Comparison of ENCODE assay signal across 9 mouse cellular contexts in the genomic region with DNA sequence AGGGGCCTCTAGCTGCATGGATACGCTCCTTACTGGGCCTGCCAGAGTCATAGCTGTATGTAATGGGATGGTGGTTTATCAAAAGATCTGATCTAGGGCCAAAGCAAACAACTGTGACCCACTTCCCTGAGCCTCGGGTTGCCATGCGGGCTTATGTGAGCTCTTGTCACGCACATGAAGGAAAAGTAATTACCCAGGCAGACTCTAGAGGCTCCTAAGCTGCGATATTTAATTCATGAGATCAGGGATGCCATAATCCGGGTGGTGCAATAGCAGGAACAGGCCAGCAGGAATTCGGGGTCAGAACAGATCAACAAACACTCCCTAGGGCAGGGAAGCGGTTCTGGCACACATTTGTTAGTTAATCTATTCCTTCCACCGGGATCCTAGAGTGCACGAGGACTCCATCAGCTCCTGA. TPM values are rescaled to one million over a fixed set of nuclear protein-coding genes. Genes with fewer than 3 reads are reported as not detected.
A peak's percentile ranks its signal among the peaks of the same experiment; 100 is the strongest.
DNase-seq lines count a peak whose midpoint lies in the region; ATAC-seq and TF ChIP-seq lines count a peak whose summit lies in the region.
"Had no signal": no experiment of that assay in that cellular context is flagged by ENCODE, and none has a peak within 500 bp of the region (broad histone marks: within the 10 kb centered on the region; RNA-seq: fewer than 3 reads in every experiment).

No protein-coding gene starts in this region.

- ATAC-seq in hindbrain, embryonic 13.5 days (ENCODE audit: low FRiP score) = peak; percentile 63
- ATAC-seq in liver, postnatal 0 days = peak; percentile 80
- no peak for ATAC-seq in intestine, embryonic 16.5 days

- H3K4me2 ChIP-seq in hindbrain, embryonic 13.5 days = no peak overlapping the region
- H3K4me2 ChIP-seq in liver, postnatal 0 days (ENCODE audit: low read depth, low read length) = no peak overlapping the region
- H3K4me2 ChIP-seq in intestine, embryonic 16.5 days (ENCODE audit: low read depth, low read length) = no peak overlapping the region
- H3K4me2 ChIP-seq: limb, embryonic 13.5 days had no signal

- no peak overlapping the region for H3K4me3 ChIP-seq in hindbrain, embryonic 13.5 days
- H3K4me3 ChIP-seq in liver, postnatal 0 days (ENCODE audit: low read depth, low read length) = no peak overlapping the region
- H3K4me3 ChIP-seq in intestine, embryonic 16.5 days (ENCODE audit: low read length) = no peak overlapping the region
- H3K4me3 ChIP-seq: limb, embryonic 13.5 days had no signal

- H3K9me3 ChIP-seq in hindbrain, embryonic 13.5 days = no peaks in the 10 kb centered on the region
- no peaks in the 10 kb centered on the region for H3K9me3 ChIP-seq in liver, postnatal 0 days (ENCODE audit: low read length)
- no peaks in the 10 kb centered on the region for H3K9me3 ChIP-seq in intestine, embryonic 16.5 days (ENCODE audit: control insufficient read depth, low read length)
- H3K9me3 ChIP-seq: limb, embryonic 13.5 days had no signal

- peak overlapping the region; percentile 60; the same call in 1 of the 2 replicates for H3K27ac ChIP-seq in hindbrain, embryonic 13.5 days
- H3K27ac ChIP-seq in liver, postnatal 0 days (ENCODE audit: low read depth) = 0 out of 2 replicates have a peak overlapping the region, but pooled peaks have one; percentile 4
- no peak overlapping the region for H3K27ac ChIP-seq in intestine, embryonic 16.5 days (ENCODE audit: low read length)
- H3K27ac ChIP-seq: limb, embryonic 13.5 days had no signal

- peak; percentile 13 to 20 for DNase-seq in urinary bladder, postnatal 36 days (ENCODE audit: low spot score in 2 of 2)
- no peak for DNase-seq in urinary bladder, adult 2 months (ENCODE audit: low spot score)
- no peak for DNase-seq in liver, postnatal 0 days
- DNase-seq in adipocyte (ENCODE audit: low spot score) = no peak
- no peak for DNase-seq in T-cell, adult 2 months (ENCODE audit: low spot score)
- DNase-seq: right cerebral cortex, adult 18-20 months had no signal

- H3K27me3 ChIP-seq in hindbrain, embryonic 13.5 days = no peaks in the 10 kb centered on the region
- no peaks in the 10 kb centered on the region for H3K27me3 ChIP-seq in liver, postnatal 0 days (ENCODE audit: insufficient read depth, low read length)
- no peaks in the 10 kb centered on the region for H3K27me3 ChIP-seq in intestine, embryonic 16.5 days (replicated peaks; ENCODE audit: control insufficient read depth, insufficient read depth, low read length)
- H3K27me3 ChIP-seq: limb, embryonic 13.5 days had no signal

- no peak for TF ChIP-seq CTCF in liver, postnatal 0 days (IDR thresholded peaks at IDR 0.05; ENCODE audit: low read depth)

- H3K36me3 ChIP-seq in hindbrain, embryonic 13.5 days = peaks cover 32% of the 10 kb centered on the region
- peaks cover 14% of the 10 kb centered on the region for H3K36me3 ChIP-seq in liver, postnatal 0 days (replicated peaks; ENCODE audit: insufficient read depth, low read length)
- no peaks in the 10 kb centered on the region for H3K36me3 ChIP-seq in intestine, embryonic 16.5 days (ENCODE audit: control insufficient read depth, insufficient read depth, low read length)
- H3K36me3 ChIP-seq: limb, embryonic 13.5 days had no signal

- TF ChIP-seq EP300 in liver, postnatal 0 days (IDR thresholded peaks at IDR 0.05; ENCODE audit: low read depth) = no peak

- peaks cover 29% of the 10 kb centered on the region for H3K4me1 ChIP-seq in hindbrain, embryonic 13.5 days (replicated peaks)
- H3K4me1 ChIP-seq in liver, postnatal 0 days (ENCODE audit: insufficient read depth) = 0 out of 2 replicates have a peak, but pooled peaks cover 5% of the 10 kb centered on the region
- no peaks in the 10 kb centered on the region for H3K4me1 ChIP-seq in intestine, embryonic 16.5 days (ENCODE audit: control insufficient read depth, insufficient read depth, low read length)

- 24% methylated on average over 10 of the region's 10 CpGs for WGBS in hindbrain, embryonic 13.5 days
- WGBS in liver, postnatal 0 days (ENCODE audit: insufficient replicate concordance) = 61% methylated on average over 10 of the region's 10 CpGs
- WGBS in intestine, embryonic 16.5 days = 37% methylated on average over 10 of the region's 10 CpGs

- H3K9ac ChIP-seq in hindbrain, embryonic 13.5 days = no peak overlapping the region
- no peak overlapping the region for H3K9ac ChIP-seq in liver, postnatal 0 days (replicated peaks)
- H3K9ac ChIP-seq in intestine, embryonic 16.5 days (ENCODE audit: low read depth, low read length) = no peak overlapping the region
- H3K9ac ChIP-seq: limb, embryonic 13.5 days had no signal

RNA-seq across cellular contexts. Expression of gene Cyfip2, which starts 21.7 kb away (rescaled TPM):
- polyA plus RNA-seq in urinary bladder, adult 2 months (2012; rRNA removed) = 5.1 and 8.1 TPM in 2 replicates
- 74.9 and 83.6 TPM in 2 replicates for polyA plus RNA-seq in hindbrain, embryonic 13.5 days (2015; fragmentation: Nextera tagmentation; extraction: Ambion mirVana)
- polyA plus RNA-seq in liver, postnatal 0 days (2015; fragmentation: Nextera tagmentation; extraction: Ambion mirVana) = 4.8 and 6.1 TPM in 2 replicates
- polyA plus RNA-seq in intestine, embryonic 16.5 days (2015; fragmentation: Nextera tagmentation; extraction: Ambion mirVana) = 5.2 and 5.7 TPM in 2 replicates

RNA-seq across cellular contexts. Expression of gene Fndc9, which starts 55.7 kb away (rescaled TPM):
- polyA plus RNA-seq in urinary bladder, adult 2 months (2012; rRNA removed) = 0.07 TPM in 2 replicates
- polyA plus RNA-seq in hindbrain, embryonic 13.5 days (2015; fragmentation: Nextera tagmentation; extraction: Ambion mirVana) = 1.7 TPM in 2 replicates
- polyA plus RNA-seq in liver, postnatal 0 days (2015; fragmentation: Nextera tagmentation; extraction: Ambion mirVana) = 0.06 and 0.13 TPM in 2 replicates
- polyA plus RNA-seq in intestine, embryonic 16.5 days (2015; fragmentation: Nextera tagmentation; extraction: Ambion mirVana) = 0.09 and 0.15 TPM in 2 replicates

Comparison
In these comparisons a context has a peak if more than half of its experiments do, and no peak if none do; other contexts are left out.
1. DNase-seq: peak in urinary bladder, postnatal 36 days (2 of 2); none in urinary bladder, adult 2 months (single experiment), liver, postnatal 0 days (single experiment), adipocyte (single experiment) and T-cell, adult 2 months (single experiment).